Mouse (Mus musculus) kidney, postnatal 4 days (tissue): Measurements from ENCODE around the gene Rnf24.
A peak's percentile ranks its signal among the peaks of the same experiment; 100 is the strongest.
"Not testable (repeated sequence)": the region's sequence is repeated elsewhere in the genome, so short reads cannot be mapped to it uniquely, and the experiment has no call there.

ENCODE experiments used
- DNase-seq, 2 experiments: peaks; one replicate each; pipeline ENCODE4 v3.0.0; 2021; ENCODE audit warnings: mixed read lengths in 2 of 2

Rnf24 gene

GRCm38 (mm10) chr2:131337602-131338001 is 15.1 kb downstream of the Rnf24 start:
- no peak for DNase-seq

GRCm38 (mm10) chr2:131330548-131330947 is 22.1 kb downstream of the Rnf24 start:
- no peak for DNase-seq

GRCm38 (mm10) chr2:131328981-131329380 is 23.7 kb downstream of the Rnf24 start:
- DNase-seq = no peak

- no peak for DNase-seq
Measured at GRCm38 (mm10) chr2:131326044-131326443, 26.6 kb downstream of the Rnf24 start.

- no peak for DNase-seq
Measured at GRCm38 (mm10) chr2:131323675-131324074, 29.0 kb downstream of the Rnf24 start.

GRCm38 (mm10) chr2:131321192-131321591 is 31.5 kb downstream of the Rnf24 start:
- peak in 1 of 2 experiments; percentile 23 for DNase-seq

GRCm38 (mm10) chr2:131319401-131319800 is 33.3 kb downstream of the Rnf24 start:
- no peak for DNase-seq

GRCm38 (mm10) chr2:131316167-131316566 is 36.5 kb downstream of the Rnf24 start:
- DNase-seq = no peak

- DNase-seq = peak; percentile 22 to 23
Measured at GRCm38 (mm10) chr2:131309296-131309695, 43.4 kb downstream of the Rnf24 start.

GRCm38 (mm10) chr2:131307822-131308221 is 44.9 kb downstream of the Rnf24 start:
- no peak for DNase-seq

- DNase-seq = no peak
Measured at GRCm38 (mm10) chr2:131307391-131307790, 45.3 kb downstream of the Rnf24 start.

- DNase-seq = not testable (repeated sequence)
Measured at GRCm38 (mm10) chr2:131305226-131305625, 47.5 kb downstream of the Rnf24 start.

- DNase-seq = no peak
Measured at GRCm38 (mm10) chr2:131304497-131304896, 48.2 kb downstream of the Rnf24 start.

GRCm38 (mm10) chr2:131301635-131302034 is 51.1 kb downstream of the Rnf24 start:
- no peak for DNase-seq

- no peak for DNase-seq
Measured at GRCm38 (mm10) chr2:131300485-131300884, 52.2 kb downstream of the Rnf24 start.

- not testable (repeated sequence) for DNase-seq
Measured at GRCm38 (mm10) chr2:131298674-131299073, 54.0 kb downstream of the Rnf24 start.

GRCm38 (mm10) chr2:131296746-131297261 is 55.9 kb downstream of the Rnf24 start:
- no peak for DNase-seq

- no peak for DNase-seq
Measured at GRCm38 (mm10) chr2:131290669-131291068, 62.0 kb downstream of the Rnf24 start.

GRCm38 (mm10) chr2:131286276-131286675 is 66.4 kb downstream of the Rnf24 start:
- DNase-seq = no peak

GRCm38 (mm10) chr2:131281596-131281995 is 71.1 kb downstream of the Rnf24 start:
- no peak for DNase-seq

GRCm38 (mm10) chr2:131276722-131277121 is 76.0 kb downstream of the Rnf24 start:
- no peak for DNase-seq

GRCm38 (mm10) chr2:131275493-131275892 is 77.2 kb downstream of the Rnf24 start:
- no peak for DNase-seq

GRCm38 (mm10) chr2:131265056-131265455 is 87.6 kb downstream of the Rnf24 start:
- no peak for DNase-seq

GRCm38 (mm10) chr2:131264027-131264426 is 88.7 kb downstream of the Rnf24 start:
- DNase-seq = no peak
